ENCODE assay signal across 13 mouse cellular contexts in genomic region chr17:28942101-28942500, GRCm38 (mm10). TPM values are rescaled to one million over a fixed set of nuclear protein-coding genes. Genes with fewer than 3 reads are reported as not detected.
DNase-seq lines count a peak whose midpoint lies in the region; ATAC-seq and TF ChIP-seq lines count a peak whose summit lies in the region.
"Had no signal": no experiment of that assay in that cellular context is flagged by ENCODE, and none has a peak within 500 bp of the region (broad histone marks: within the 10 kb centered on the region; RNA-seq: fewer than 3 reads in every experiment).

No protein-coding gene starts in this region.

- no peak for TF ChIP-seq EP300 in lung, postnatal 0 days (IDR thresholded peaks at IDR 0.05)

- 80% methylated on average over 10 of the region's 11 CpGs for WGBS in lung, adult 2 months
- 74% methylated on average over 10 of the region's 11 CpGs for WGBS in lung, postnatal 0 days
- 62% methylated on average over 10 of the region's 11 CpGs for WGBS in liver, embryonic 15.5 days (ENCODE audit: insufficient replicate concordance)
- WGBS in forebrain, embryonic 16.5 days: 81% methylated on average over 10 of the region's 11 CpGs

- ATAC-seq in lung, postnatal 0 days: no peak
- ATAC-seq in liver, embryonic 15.5 days (ENCODE audit: insufficient read depth): peak; percentile 66
- ATAC-seq in forebrain, embryonic 16.5 days: no peak

- no peaks in the 10 kb centered on the region for H3K4me1 ChIP-seq in lung, adult 2 months (ENCODE audit: control insufficient read depth, insufficient read depth, low read length)
- H3K4me1 ChIP-seq in lung, postnatal 0 days (ENCODE audit: insufficient read depth, low read depth, low read length): no peaks in the 10 kb centered on the region
- H3K4me1 ChIP-seq in liver, embryonic 15.5 days (replicated peaks): peaks cover 26% of the 10 kb centered on the region
- no peaks in the 10 kb centered on the region for H3K4me1 ChIP-seq in forebrain, embryonic 16.5 days (replicated peaks; ENCODE audit: control insufficient read depth, insufficient read depth, low read length)
- H3K4me1 ChIP-seq: embryonic facial prominence, embryonic 12.5 days; midbrain, embryonic 12.5 days had no signal

- H3K4me2 ChIP-seq in lung, postnatal 0 days (replicated peaks; ENCODE audit: low read depth, low read length): no peak overlapping the region
- peak overlapping the region; percentile 29 for H3K4me2 ChIP-seq in liver, embryonic 15.5 days
- no peak overlapping the region for H3K4me2 ChIP-seq in forebrain, embryonic 16.5 days (ENCODE audit: low read length)
- H3K4me2 ChIP-seq: embryonic facial prominence, embryonic 12.5 days; midbrain, embryonic 12.5 days had no signal

- H3K27ac ChIP-seq in lung, postnatal 0 days (ENCODE audit: low read length): no peak overlapping the region
- no peak overlapping the region for H3K27ac ChIP-seq in liver, embryonic 15.5 days (replicated peaks)
- no peak overlapping the region for H3K27ac ChIP-seq in forebrain, embryonic 16.5 days (ENCODE audit: low read length)
- H3K27ac ChIP-seq: embryonic facial prominence, embryonic 12.5 days; midbrain, embryonic 12.5 days had no signal

- H3K27me3 ChIP-seq in lung, postnatal 0 days (replicated peaks; ENCODE audit: insufficient read depth, low read length): no peaks in the 10 kb centered on the region
- H3K27me3 ChIP-seq in liver, embryonic 15.5 days: no peaks in the 10 kb centered on the region
- no peaks in the 10 kb centered on the region for H3K27me3 ChIP-seq in forebrain, embryonic 16.5 days (replicated peaks; ENCODE audit: control insufficient read depth, insufficient read depth, low read length)
- H3K27me3 ChIP-seq: embryonic facial prominence, embryonic 12.5 days; midbrain, embryonic 12.5 days had no signal

- H3K9ac ChIP-seq in lung, postnatal 0 days (replicated peaks; ENCODE audit: low read depth): no peak overlapping the region
- no peak overlapping the region for H3K9ac ChIP-seq in liver, embryonic 15.5 days
- no peak overlapping the region for H3K9ac ChIP-seq in forebrain, embryonic 16.5 days (replicated peaks; ENCODE audit: low read depth, low read length)
- H3K9ac ChIP-seq: embryonic facial prominence, embryonic 12.5 days; midbrain, embryonic 12.5 days had no signal

- TF ChIP-seq CTCF in lung, adult 2 months (IDR thresholded peaks at IDR 0.05; ENCODE audit: insufficient read depth, low read length): no peak
- no peak for TF ChIP-seq CTCF in lung, postnatal 0 days (IDR thresholded peaks at IDR 0.05)

- H3K36me3 ChIP-seq in lung, postnatal 0 days (ENCODE audit: insufficient read depth, low read length): no peaks in the 10 kb centered on the region
- H3K36me3 ChIP-seq in liver, embryonic 15.5 days (replicated peaks): no peaks in the 10 kb centered on the region
- no peaks in the 10 kb centered on the region for H3K36me3 ChIP-seq in forebrain, embryonic 16.5 days (ENCODE audit: control insufficient read depth, insufficient read depth)
- H3K36me3 ChIP-seq: embryonic facial prominence, embryonic 12.5 days; midbrain, embryonic 12.5 days had no signal

- TF ChIP-seq POLR2A in lung, adult 2 months (IDR thresholded peaks at IDR 0.05; ENCODE audit: borderline replicate concordance, extremely low read depth, low read depth, low read length): peak; percentile 20; the same call in 1 of the 2 replicates

- H3K4me3 ChIP-seq in lung, adult 2 months (replicated peaks; ENCODE audit: extremely low read depth, low read depth, low read length): no peak overlapping the region
- H3K4me3 ChIP-seq in lung, postnatal 0 days (ENCODE audit: low read depth, low read length): no peak overlapping the region
- no peak overlapping the region for H3K4me3 ChIP-seq in liver, embryonic 15.5 days (replicated peaks)
- H3K4me3 ChIP-seq in forebrain, embryonic 16.5 days (replicated peaks; ENCODE audit: low read length): no peak overlapping the region
- H3K4me3 ChIP-seq: embryonic facial prominence, embryonic 12.5 days; midbrain, embryonic 12.5 days had no signal

- no peaks in the 10 kb centered on the region for H3K9me3 ChIP-seq in lung, postnatal 0 days (ENCODE audit: low read length)
- H3K9me3 ChIP-seq in liver, embryonic 15.5 days (replicated peaks): no peaks in the 10 kb centered on the region
- no peaks in the 10 kb centered on the region for H3K9me3 ChIP-seq in forebrain, embryonic 16.5 days (ENCODE audit: control insufficient read depth, low read length)
- H3K9me3 ChIP-seq: embryonic facial prominence, embryonic 12.5 days had no signal

- DNase-seq in lung, adult 2 months: no peak
- DNase-seq in lung, postnatal 0 days (ENCODE audit: low spot score): no peak
- peak; percentile 40 for DNase-seq in WW6 (ENCODE audit: low read depth, low spot score)
- DNase-seq in spleen, postnatal 36 days (ENCODE audit: low spot score in 2 of 2): peak; percentile 57 to 67
- DNase-seq in cerebellum, adult 18-20 months: no peak
- DNase-seq in frontal cortex, postnatal 10 days (ENCODE audit: low spot score in 2 of 2): no peak
- DNase-seq: gastrocnemius, postnatal 10 days; kidney, postnatal 10 days had no signal

RNA-seq across cellular contexts. Expression of gene Pxt1, which starts 1.5 kb away (rescaled TPM):
- polyA plus RNA-seq in lung, adult 2 months (2012; rRNA removed): 0.15 and 0.19 TPM in 2 replicates
- 0.12 TPM in 1 of 2 replicates, not detected in the other for polyA plus RNA-seq in lung, postnatal 0 days (2015; fragmentation: Nextera tagmentation; extraction: Ambion mirVana)
- polyA plus RNA-seq in liver, embryonic 15.5 days (2015; fragmentation: Nextera tagmentation; extraction: Ambion mirVana): 0.25 and 0.26 TPM in 2 replicates
- polyA plus RNA-seq in forebrain, embryonic 16.5 days (2015; fragmentation: Nextera tagmentation; extraction: Ambion mirVana): not detected in 2 replicates
- polyA plus RNA-seq: embryonic facial prominence, embryonic 12.5 days; midbrain, embryonic 12.5 days had no signal

RNA-seq across cellular contexts. Expression of gene Kctd20, which starts 9.6 kb away (rescaled TPM):
- 37.5 and 59.5 TPM in 2 replicates for polyA plus RNA-seq in lung, adult 2 months (2012; rRNA removed)
- polyA plus RNA-seq in lung, postnatal 0 days (2015; fragmentation: Nextera tagmentation; extraction: Ambion mirVana): 44.3 and 49.5 TPM in 2 replicates
- 74.6 and 80.9 TPM in 2 replicates for polyA plus RNA-seq in liver, embryonic 15.5 days (2015; fragmentation: Nextera tagmentation; extraction: Ambion mirVana)
- polyA plus RNA-seq in forebrain, embryonic 16.5 days (2015; fragmentation: Nextera tagmentation; extraction: Ambion mirVana): 123 and 135 TPM in 2 replicates

RNA-seq across cellular contexts. Expression of gene 4930539E08Rik, which starts 27.0 kb away (rescaled TPM):
- 0.05 and 0.14 TPM in 2 replicates for polyA plus RNA-seq in lung, adult 2 months (2012; rRNA removed)
- polyA plus RNA-seq in lung, postnatal 0 days (2015; fragmentation: Nextera tagmentation; extraction: Ambion mirVana): 0.02 TPM in 1 of 2 replicates, not detected in the other
- 0.07 and 0.08 TPM in 2 replicates for polyA plus RNA-seq in liver, embryonic 15.5 days (2015; fragmentation: Nextera tagmentation; extraction: Ambion mirVana)
- polyA plus RNA-seq in forebrain, embryonic 16.5 days (2015; fragmentation: Nextera tagmentation; extraction: Ambion mirVana): 0.53 and 1.8 TPM in 2 replicates
- polyA plus RNA-seq: hindbrain, embryonic 11.5 days had no signal

Comparison
In these comparisons a context has a peak if more than half of its experiments do, and no peak if none do; other contexts are left out.
1. DNase-seq: peak in WW6 (single experiment) and spleen, postnatal 36 days (2 of 2); none in lung, adult 2 months (single experiment), lung, postnatal 0 days (single experiment), cerebellum, adult 18-20 months (0 of 2) and frontal cortex, postnatal 10 days (0 of 2).